Mouse (Mus musculus) CD8-positive naive resting alpha-beta T cell, adult 57 days (primary cell): ENCODE measurements around the gene Skint10. TPM values are rescaled to one million over a fixed set of nuclear protein-coding genes. Genes with fewer than 3 reads are reported as not detected.

Experiments used
- total RNA-seq: library from RNA; stranded (reverse); gene quantifications from one replicate; pipeline ENCODE4 v1.2.4, GENCODE M21; 2023

Skint10 gene
- total RNA-seq: not detected

DNA sequence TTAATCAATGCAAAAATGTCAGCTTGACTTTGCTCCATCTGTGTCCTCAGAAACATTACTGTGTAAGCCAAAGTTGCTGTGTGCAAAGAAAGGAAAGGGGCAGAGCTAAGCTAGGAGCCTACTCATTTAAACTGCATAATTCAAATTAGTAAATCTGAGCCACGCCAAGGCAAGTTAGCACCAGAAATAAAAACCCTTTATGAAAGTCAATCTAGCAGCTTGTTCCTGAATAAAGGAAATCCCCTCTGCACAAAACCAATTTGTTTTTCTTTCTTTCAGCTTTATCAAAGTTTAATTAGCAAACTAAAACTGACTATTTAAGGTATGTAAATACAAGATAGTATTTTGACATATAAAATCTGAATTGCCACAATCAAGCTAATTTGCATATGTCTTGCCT lies at the start of gene Skint10:
Skint10 (minus strand) TSS at position 101 of the 400 bp plus-strand sequence.

Other genes starting within 250 kb of the Skint10 start
- not detected for gene Skint2, start 217.7 kb downstream of the Skint10 start, total RNA-seq